Mouse (Mus musculus) 3134 (cell line): ENCODE data around the gene Vax1.

Experiments
- DNase-seq: peaks from one replicate; pipeline ENCODE4 v3.0.0-alpha.2; 2011; ENCODE audit warnings: low spot score; ENCODE audit not compliant: insufficient read length; ENCODE audit errors: extremely low read depth

Vax1 gene

GRCm38 (mm10) chr19:59169143-59169935, 517 bp downstream of the Vax1 start:
- no peak for DNase-seq

- no peak for DNase-seq
Observed at GRCm38 (mm10) chr19:59168386-59168905, 1.4 kb downstream of the Vax1 start.

GRCm38 (mm10) chr19:59167871-59168270, 2.0 kb downstream of the Vax1 start:
- no peak for DNase-seq

- DNase-seq = no peak
Observed at GRCm38 (mm10) chr19:59166879-59167278, 3.0 kb downstream of the Vax1 start.

- DNase-seq = no peak
Observed at GRCm38 (mm10) chr19:59166311-59166761, 3.5 kb downstream of the Vax1 start.

- DNase-seq = no peak
Observed at GRCm38 (mm10) chr19:59165577-59165976, 4.3 kb downstream of the Vax1 start.

- DNase-seq = no peak
Observed at GRCm38 (mm10) chr19:59164896-59165560, 4.8 kb downstream of the Vax1 start.

GRCm38 (mm10) chr19:59164111-59164510, 5.7 kb downstream of the Vax1 start:
- no peak for DNase-seq

GRCm38 (mm10) chr19:59156702-59157101, 13.2 kb downstream of the Vax1 start:
- DNase-seq = no peak

GRCm38 (mm10) chr19:59154171-59154570, 15.7 kb downstream of the Vax1 start:
- no peak for DNase-seq

- no peak for DNase-seq
Observed at GRCm38 (mm10) chr19:59145492-59146140, 24.2 kb downstream of the Vax1 start.

- no peak for DNase-seq
Observed at GRCm38 (mm10) chr19:59145064-59145463, 24.8 kb downstream of the Vax1 start.

- DNase-seq = no peak
Observed at GRCm38 (mm10) chr19:59142206-59142605, 27.6 kb downstream of the Vax1 start.

- DNase-seq = no peak
Observed at GRCm38 (mm10) chr19:59135387-59135786, 34.5 kb downstream of the Vax1 start.

- no peak for DNase-seq
Observed at GRCm38 (mm10) chr19:59134916-59135315, 34.9 kb downstream of the Vax1 start.

GRCm38 (mm10) chr19:59133202-59133601, 36.7 kb downstream of the Vax1 start:
- no peak for DNase-seq

GRCm38 (mm10) chr19:59129671-59130070, 40.2 kb downstream of the Vax1 start:
- no peak for DNase-seq

- no peak for DNase-seq
Observed at GRCm38 (mm10) chr19:59128531-59129204, 41.2 kb downstream of the Vax1 start.

GRCm38 (mm10) chr19:59127424-59127823, 42.4 kb downstream of the Vax1 start:
- DNase-seq = no peak
